Comparison of ENCODE assay signal across 12 mouse cellular contexts in genomic region chr9:111439836-111440201, GRCm38 (mm10). TPM values are rescaled to one million over a fixed set of nuclear protein-coding genes. Genes with fewer than 3 reads are reported as not detected.
DNase-seq lines count a peak whose midpoint lies in the region; ATAC-seq and TF ChIP-seq lines count a peak whose summit lies in the region.
"Had no signal": no experiment of that assay in that cellular context is flagged by ENCODE, and none has a peak within 500 bp of the region (broad histone marks: within the 10 kb centered on the region; RNA-seq: fewer than 3 reads in every experiment).

No protein-coding gene starts in this region.

- no peaks in the 10 kb centered on the region for H3K9me3 ChIP-seq in heart, embryonic 10.5 days
- no peaks in the 10 kb centered on the region for H3K9me3 ChIP-seq in hindbrain, embryonic 14.5 days (ENCODE audit: control insufficient read depth, low read length)
- H3K9me3 ChIP-seq in neural tube, embryonic 15.5 days (replicated peaks), result no peaks in the 10 kb centered on the region
- H3K9me3 ChIP-seq in liver, postnatal 0 days (ENCODE audit: low read length), result no peaks in the 10 kb centered on the region
- H3K9me3 ChIP-seq: embryonic facial prominence, embryonic 12.5 days had no signal

- H3K27ac ChIP-seq in heart, embryonic 10.5 days, result peak overlapping the region; percentile 42
- H3K27ac ChIP-seq in left cerebral cortex, adult 2 months, result peak overlapping the region; percentile 84
- no peak overlapping the region for H3K27ac ChIP-seq in hindbrain, embryonic 14.5 days
- no peak overlapping the region; the same call in 1 of the 2 replicates for H3K27ac ChIP-seq in neural tube, embryonic 15.5 days (replicated peaks)
- no peak overlapping the region for H3K27ac ChIP-seq in liver, postnatal 0 days (ENCODE audit: low read depth)
- H3K27ac ChIP-seq: embryonic facial prominence, embryonic 12.5 days had no signal

- peaks cover 20% of the 10 kb centered on the region; the same call in 1 of the 2 replicates for H3K4me1 ChIP-seq in heart, embryonic 10.5 days
- H3K4me1 ChIP-seq in hindbrain, embryonic 14.5 days (replicated peaks; ENCODE audit: control insufficient read depth, insufficient read depth, low read length), result no peaks in the 10 kb centered on the region
- peaks cover 5% of the 10 kb centered on the region for H3K4me1 ChIP-seq in neural tube, embryonic 15.5 days
- no peaks in the 10 kb centered on the region for H3K4me1 ChIP-seq in liver, postnatal 0 days (ENCODE audit: insufficient read depth)
- H3K4me1 ChIP-seq: embryonic facial prominence, embryonic 12.5 days had no signal

- TF ChIP-seq CTCF in left cerebral cortex, adult 2 months (IDR thresholded peaks at IDR 0.05), result no peak
- no peak for TF ChIP-seq CTCF in liver, postnatal 0 days (IDR thresholded peaks at IDR 0.05; ENCODE audit: low read depth)

- no peaks in the 10 kb centered on the region for H3K36me3 ChIP-seq in heart, embryonic 10.5 days
- no peaks in the 10 kb centered on the region for H3K36me3 ChIP-seq in hindbrain, embryonic 14.5 days (replicated peaks; ENCODE audit: control insufficient read depth, insufficient read depth)
- H3K36me3 ChIP-seq in neural tube, embryonic 15.5 days, result no peaks in the 10 kb centered on the region
- no peaks in the 10 kb centered on the region for H3K36me3 ChIP-seq in liver, postnatal 0 days (replicated peaks; ENCODE audit: insufficient read depth, low read length)
- H3K36me3 ChIP-seq: embryonic facial prominence, embryonic 12.5 days had no signal

- TF ChIP-seq EP300 in liver, postnatal 0 days (IDR thresholded peaks at IDR 0.05; ENCODE audit: low read depth), result no peak

- intact Hi-C loops in heart, postnatal 36 days (cut with DNase I), result no loop called here
- intact Hi-C loops in left cerebral cortex, adult 2 months (cut with DNase I), result loop anchor here (1.0 to 5.0 kb wide), 3 partner anchors 37 to 128 kb away; partner anchors contain the start of gene Trank1
- intact Hi-C loops in left cerebral cortex, postnatal 4 days (cut with DNase I), result no loop called here

- H3K27me3 ChIP-seq in heart, embryonic 10.5 days (ENCODE audit: insufficient read depth, poor library complexity, severe bottlenecking), result peaks cover 55% of the 10 kb centered on the region
- peaks cover 22% of the 10 kb centered on the region; the same call in 1 of the 2 replicates for H3K27me3 ChIP-seq in hindbrain, embryonic 14.5 days (ENCODE audit: control insufficient read depth, insufficient read depth, low read length)
- H3K27me3 ChIP-seq in neural tube, embryonic 15.5 days (replicated peaks), result 0 out of 2 replicates have a peak, but pooled peaks cover 4% of the 10 kb centered on the region
- H3K27me3 ChIP-seq in liver, postnatal 0 days (ENCODE audit: insufficient read depth, low read length), result peaks cover 16% of the 10 kb centered on the region; the same call in 1 of the 2 replicates

- ATAC-seq in hindbrain, embryonic 14.5 days (ENCODE audit: low FRiP score), result no peak
- no peak for ATAC-seq in neural tube, embryonic 15.5 days (ENCODE audit: low FRiP score)
- ATAC-seq in liver, postnatal 0 days, result no peak

- peak overlapping the region; percentile 64 for H3K4me3 ChIP-seq in heart, embryonic 10.5 days
- peak overlapping the region; percentile 65 for H3K4me3 ChIP-seq in left cerebral cortex, adult 2 months
- peak overlapping the region; percentile 49 for H3K4me3 ChIP-seq in hindbrain, embryonic 14.5 days (replicated peaks; ENCODE audit: low read length)
- peak overlapping the region; percentile 55 for H3K4me3 ChIP-seq in neural tube, embryonic 15.5 days (replicated peaks)
- H3K4me3 ChIP-seq in liver, postnatal 0 days (ENCODE audit: low read depth, low read length), result no peak overlapping the region

- H3K4me2 ChIP-seq in hindbrain, embryonic 14.5 days (replicated peaks), result peak overlapping the region; percentile 66
- H3K4me2 ChIP-seq in neural tube, embryonic 15.5 days, result peak overlapping the region; percentile 69
- no peak overlapping the region for H3K4me2 ChIP-seq in liver, postnatal 0 days (ENCODE audit: low read depth, low read length)

- DNase-seq in heart, embryonic 10.5 days (ENCODE audit: low spot score), result peak; percentile 73
- no peak for DNase-seq in heart, postnatal 36 days
- peak; percentile 62 to 79 for DNase-seq in left cerebral cortex, adult 2 months (ENCODE audit: extremely low spot score in 1 of 2, low spot score in 2 of 2)
- no peak for DNase-seq in left cerebral cortex, postnatal 4 days
- DNase-seq in hindbrain, embryonic 14.5 days (ENCODE audit: low spot score), result no peak
- DNase-seq in cerebellum, adult 9-10 months, result no peak
- no peak for DNase-seq in liver, postnatal 0 days
- DNase-seq: lung, postnatal 36 days; thymus, adult 18-20 months had no signal

- 40% methylated on average over 8 of the region's 8 CpGs for WGBS in heart, embryonic 10.5 days
- 44% methylated on average over 8 of the region's 8 CpGs for WGBS in hindbrain, embryonic 14.5 days
- 38% methylated on average over 8 of the region's 8 CpGs for WGBS in neural tube, embryonic 15.5 days
- WGBS in liver, postnatal 0 days (ENCODE audit: insufficient replicate concordance), result 56% methylated on average over 8 of the region's 8 CpGs

- H3K9ac ChIP-seq in hindbrain, embryonic 14.5 days, result peak overlapping the region; percentile 62; the same call in 1 of the 2 replicates
- H3K9ac ChIP-seq in neural tube, embryonic 15.5 days (replicated peaks), result peak overlapping the region; percentile 61
- H3K9ac ChIP-seq in liver, postnatal 0 days (replicated peaks), result no peak overlapping the region

RNA-seq across cellular contexts. Expression of gene Dclk3, which starts 0.9 kb away (rescaled TPM):
- 1.6 and 2.5 TPM in 2 replicates for polyA plus RNA-seq in heart, embryonic 10.5 days (2016; fragmentation: Nextera tagmentation; extraction: Ambion mirVana)
- under 1 TPM; 0.24 to 0.39 TPM for total RNA-seq in heart, postnatal 36 days (2021)
- total RNA-seq in left cerebral cortex, adult 2 months (2021), result 10 to 100 TPM; 50.8 to 54.7 TPM
- total RNA-seq in left cerebral cortex, postnatal 4 days (2021), result 10 to 100 TPM; 21.0 to 21.1 TPM
- 6.2 and 7.1 TPM in 2 replicates for polyA plus RNA-seq in hindbrain, embryonic 14.5 days (2014; fragmentation: Nextera tagmentation; extraction: Ambion mirVana)
- polyA plus RNA-seq in neural tube, embryonic 15.5 days (2015; fragmentation: Nextera tagmentation; extraction: Ambion mirVana), result 11.2 and 12.2 TPM in 2 replicates
- 0.27 and 0.32 TPM in 2 replicates for polyA plus RNA-seq in liver, postnatal 0 days (2015; fragmentation: Nextera tagmentation; extraction: Ambion mirVana)
- total RNA-seq: granulocyte monocyte progenitor cell, adult 5-6 weeks had no signal

Comparison
In these comparisons a context has a peak if more than half of its experiments do, and no peak if none do; other contexts are left out.
1. DNase-seq: peak in heart, embryonic 10.5 days (single experiment) and left cerebral cortex, adult 2 months (2 of 2); none in heart, postnatal 36 days (0 of 2), left cerebral cortex, postnatal 4 days (single experiment), hindbrain, embryonic 14.5 days (single experiment), cerebellum, adult 9-10 months (single experiment) and liver, postnatal 0 days (single experiment).
2. H3K27ac ChIP-seq: peak in heart, embryonic 10.5 days (single experiment) and left cerebral cortex, adult 2 months (single experiment); none in hindbrain, embryonic 14.5 days (single experiment), neural tube, embryonic 15.5 days (single experiment) and liver, postnatal 0 days (single experiment).